Mouse (Mus musculus): Measurements from ENCODE around the gene Mmel1. TPM values are rescaled to one million over a fixed set of nuclear protein-coding genes. Genes with fewer than 3 reads are reported as not detected.

The Mmel1 gene
- total and polyA plus RNA-seq, 3 experiments, result 0.16 TPM; not detected in 2

DNA sequence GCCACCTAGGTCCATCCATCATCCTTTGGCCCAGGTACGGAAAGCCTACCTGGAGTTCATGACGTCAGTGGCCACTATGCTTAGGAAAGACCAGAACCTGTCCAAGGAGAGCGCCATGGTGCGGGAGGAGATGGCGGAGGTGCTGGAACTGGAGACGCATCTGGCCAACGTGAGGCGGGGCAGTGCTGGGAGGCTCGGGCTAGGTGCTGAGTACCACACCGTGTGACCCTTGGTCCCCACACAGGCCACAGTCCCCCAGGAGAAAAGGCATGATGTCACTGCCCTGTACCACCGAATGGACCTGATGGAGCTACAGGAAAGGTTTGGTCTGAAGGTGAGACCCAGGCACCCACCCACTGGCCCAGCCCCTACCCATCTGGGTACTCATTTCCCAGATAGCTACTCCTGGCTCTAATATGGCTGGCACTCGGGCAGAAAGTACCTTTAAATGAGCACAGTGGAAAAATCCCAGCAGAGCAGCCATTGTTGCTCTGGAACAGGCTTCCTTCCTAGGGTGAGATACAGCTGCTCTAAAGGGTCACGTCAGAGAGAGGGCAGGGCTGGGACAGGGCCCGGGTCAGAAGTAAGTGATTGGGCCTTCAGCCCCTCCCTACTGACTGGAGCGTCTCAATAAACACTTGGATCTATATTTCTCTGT is 18.3 kb downstream of the Mmel1 start:
- Histone ChIP-seq H3K79me2 (replicated peaks; ENCODE audit: control insufficient read depth, insufficient read depth, low read length) (no peaks in the 10 kb centered on the region), H3K4me1 (ENCODE audit: control insufficient read depth, insufficient read depth, low read length) (no peaks in the 10 kb centered on the region), H3K4me3 (no peak overlapping the region), H3K36me3 (ENCODE audit: control insufficient read depth, insufficient read depth, low read length) (no peaks in the 10 kb centered on the region), H3K27me3 (ENCODE audit: control insufficient read depth, insufficient read depth, low read length) (no peaks in the 10 kb centered on the region), H3K27ac (no peak overlapping the region), H3K9ac (ENCODE audit: low read depth, low read length) (no peak overlapping the region)
- TF ChIP-seq CTCF (IDR thresholded peaks at IDR 0.05) (no peak), EP300 (IDR thresholded peaks at IDR 0.05; ENCODE audit: insufficient read depth, low read depth, low read length) (no peak), POLR2A (IDR thresholded peaks at IDR 0.05; ENCODE audit: insufficient read depth, low read depth, low read length) (no peak)
- no peak for DNase-seq
- intact Hi-C loops (cut with DNase I), result no loop called here
- 71% methylated on average over 15 of the region's 15 CpGs for WGBS

- TF ChIP-seq CTCF (IDR thresholded peaks at IDR 0.05) (no peak), POLR2A (IDR thresholded peaks at IDR 0.05; ENCODE audit: insufficient read depth, low read depth, low read length) (no peak), EP300 (IDR thresholded peaks at IDR 0.05; ENCODE audit: insufficient read depth, low read depth, low read length) (no peak)
- Histone ChIP-seq H3K9ac (ENCODE audit: low read depth, low read length) (no peak overlapping the region), H3K27ac (no peak overlapping the region), H3K4me3 (no peak overlapping the region), H3K27me3 (ENCODE audit: control insufficient read depth, insufficient read depth, low read length) (no peaks in the 10 kb centered on the region), H3K79me2 (replicated peaks; ENCODE audit: control insufficient read depth, insufficient read depth, low read length) (no peaks in the 10 kb centered on the region), H3K4me1 (ENCODE audit: control insufficient read depth, insufficient read depth, low read length) (no peaks in the 10 kb centered on the region), H3K36me3 (ENCODE audit: control insufficient read depth, insufficient read depth, low read length) (no peaks in the 10 kb centered on the region)
- intact Hi-C loops (cut with DNase I), result no loop called here
- WGBS, result 84% methylated on average over 14 of the region's 14 CpGs
- no peak for DNase-seq
These were observed 21.5 kb downstream of the Mmel1 start for GRCm38 (mm10) chr4:154890887-154891286.

DNA sequence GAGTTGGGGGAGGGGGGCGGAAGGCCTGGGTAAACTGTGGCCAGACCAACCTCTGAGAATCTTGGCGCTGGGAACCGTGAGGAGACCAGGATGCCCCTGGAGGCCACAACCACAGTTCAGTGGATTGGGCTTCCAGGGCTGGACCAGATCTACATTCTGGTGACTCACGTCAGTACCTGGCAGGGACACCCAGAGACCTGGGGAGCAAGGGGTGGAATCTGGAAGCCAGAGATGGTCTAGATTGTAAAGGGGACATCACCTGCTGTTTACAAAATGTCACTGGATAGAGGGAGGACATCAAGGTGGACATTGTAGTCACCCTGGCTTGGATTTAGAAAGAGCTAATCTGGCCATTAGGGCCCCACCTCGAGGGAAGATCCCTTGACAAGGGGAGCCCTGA is 26.2 kb downstream of the Mmel1 start:
- peaks cover 2% of the 10 kb centered on the region for H3K4me1 ChIP-seq (ENCODE audit: control insufficient read depth, insufficient read depth, low read length)
- no peak overlapping the region for H3K9ac ChIP-seq (ENCODE audit: low read depth, low read length)
- no peaks in the 10 kb centered on the region for H3K27me3 ChIP-seq (ENCODE audit: control insufficient read depth, insufficient read depth, low read length)
- no peaks in the 10 kb centered on the region for H3K79me2 ChIP-seq (replicated peaks; ENCODE audit: control insufficient read depth, insufficient read depth, low read length)
- WGBS, result 86% methylated on average over 5 of the region's 5 CpGs
- TF ChIP-seq CTCF (IDR thresholded peaks at IDR 0.05) (no peak), EP300 (IDR thresholded peaks at IDR 0.05; ENCODE audit: insufficient read depth, low read depth, low read length) (no peak), POLR2A (IDR thresholded peaks at IDR 0.05; ENCODE audit: insufficient read depth, low read depth, low read length) (no peak)
- no peak overlapping the region for H3K4me3 ChIP-seq
- intact Hi-C loops (cut with DNase I), result no loop called here
- no peaks in the 10 kb centered on the region for H3K36me3 ChIP-seq (ENCODE audit: control insufficient read depth, insufficient read depth, low read length)
- H3K27ac ChIP-seq, result no peak overlapping the region
- DNase-seq, result no peak

DNA sequence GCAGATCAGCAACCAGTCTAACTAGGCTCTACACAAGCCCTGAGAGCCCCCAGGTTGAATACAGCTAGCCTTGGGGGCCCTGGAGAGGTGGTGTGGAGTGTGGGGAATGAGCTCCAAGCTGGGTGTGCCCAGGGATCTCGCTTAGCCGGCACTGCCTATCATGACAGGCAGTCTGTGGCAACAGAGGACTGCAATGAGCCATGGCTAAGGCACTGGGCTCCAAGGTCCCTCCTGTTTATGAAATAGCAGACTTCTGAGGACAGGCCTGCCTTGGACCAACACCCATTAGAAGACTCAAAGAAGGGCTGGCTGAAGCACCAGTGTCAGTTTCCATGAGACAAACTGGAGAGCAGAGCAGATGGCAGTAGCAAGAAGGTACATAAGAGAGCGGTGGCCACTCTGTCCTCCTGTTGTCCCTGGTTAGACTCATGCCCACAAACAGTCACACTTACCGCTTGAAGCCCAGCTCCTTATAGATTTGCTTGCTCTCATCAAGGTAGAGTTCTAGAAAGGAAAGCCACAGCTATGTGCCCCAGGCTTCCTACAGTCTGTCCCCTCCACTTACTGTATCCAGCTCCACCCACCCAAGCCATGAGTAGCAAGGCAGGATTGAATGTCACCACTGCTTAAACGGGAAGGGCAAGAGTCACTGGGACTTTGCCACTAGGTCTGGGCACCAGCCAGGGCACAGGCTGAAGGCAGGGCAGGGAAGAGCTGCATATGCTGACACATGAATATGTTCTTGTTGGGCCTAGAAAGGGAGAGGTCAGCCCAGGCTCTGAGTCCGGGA is 28.5 kb downstream of the Mmel1 start:
- peak; percentile 26; the same call in 1 of the 2 replicates for TF ChIP-seq POLR2A (IDR thresholded peaks at IDR 0.05; ENCODE audit: insufficient read depth, low read depth, low read length)
- no peak for TF ChIP-seq CTCF (IDR thresholded peaks at IDR 0.05)
- WGBS, result 50% methylated on average over 6 of the region's 6 CpGs

GRCm38 (mm10) chr4:154898506-154899446 is 29.4 kb downstream of the Mmel1 start, which contains the start of gene Fam213b:
Gene Fam213b (minus strand): TSS chr4:154899135.
- WGBS, result 4% methylated on average over 43 of the region's 43 CpGs
- Histone ChIP-seq H3K27ac (peak within 1 kb of the TSS; percentile 68), H3K36me3 (ENCODE audit: control insufficient read depth, insufficient read depth, low read length) (no peaks in the 10 kb centered on the region), H3K9ac (ENCODE audit: low read depth, low read length) (peak within 1 kb of the TSS; percentile 87), H3K79me2 (replicated peaks; ENCODE audit: control insufficient read depth, insufficient read depth, low read length) (no peaks in the 10 kb centered on the region), H3K27me3 (ENCODE audit: control insufficient read depth, insufficient read depth, low read length) (no peaks in the 10 kb centered on the region), H3K4me1 (ENCODE audit: control insufficient read depth, insufficient read depth, low read length) (peaks cover 2% of the 10 kb centered on the region), H3K4me3 (peak within 1 kb of the TSS; percentile 55)
- intact Hi-C loops (cut with DNase I), result no loop called here
- peak; percentile 83 to 87 for DNase-seq
- TF ChIP-seq POLR2A (IDR thresholded peaks at IDR 0.05; ENCODE audit: insufficient read depth, low read depth, low read length) (peak; percentile 96), EP300 (IDR thresholded peaks at IDR 0.05; ENCODE audit: insufficient read depth, low read depth, low read length) (no peak; the same call in 1 of the 2 replicates)

More for the DNA sequence above, 28.5 kb downstream of the Mmel1 start:
- no peaks in the 10 kb centered on the region for H3K27me3 ChIP-seq (ENCODE audit: control insufficient read depth, insufficient read depth, low read length)
- peak overlapping the region; percentile 68 for H3K27ac ChIP-seq
- H3K4me1 ChIP-seq (ENCODE audit: control insufficient read depth, insufficient read depth, low read length), result peaks cover 2% of the 10 kb centered on the region
- DNase-seq, result peak; percentile 41 to 43
- H3K4me3 ChIP-seq, result peak overlapping the region; percentile 55
- no peaks in the 10 kb centered on the region for H3K79me2 ChIP-seq (replicated peaks; ENCODE audit: control insufficient read depth, insufficient read depth, low read length)
- peak overlapping the region; percentile 87 for H3K9ac ChIP-seq (ENCODE audit: low read depth, low read length)
- intact Hi-C loops (cut with DNase I), result no loop called here
- no peaks in the 10 kb centered on the region for H3K36me3 ChIP-seq (ENCODE audit: control insufficient read depth, insufficient read depth, low read length)

Data from heart, adult 2 months (tissue).